Mouse (Mus musculus): Measurements from ENCODE around the gene Kcnc3. TPM values are rescaled to one million over a fixed set of nuclear protein-coding genes. Genes with fewer than 3 reads are reported as not detected.

The Kcnc3 gene
- polyA plus RNA-seq, 1 experiment from 2014 or later: 0.17 TPM

DNA sequence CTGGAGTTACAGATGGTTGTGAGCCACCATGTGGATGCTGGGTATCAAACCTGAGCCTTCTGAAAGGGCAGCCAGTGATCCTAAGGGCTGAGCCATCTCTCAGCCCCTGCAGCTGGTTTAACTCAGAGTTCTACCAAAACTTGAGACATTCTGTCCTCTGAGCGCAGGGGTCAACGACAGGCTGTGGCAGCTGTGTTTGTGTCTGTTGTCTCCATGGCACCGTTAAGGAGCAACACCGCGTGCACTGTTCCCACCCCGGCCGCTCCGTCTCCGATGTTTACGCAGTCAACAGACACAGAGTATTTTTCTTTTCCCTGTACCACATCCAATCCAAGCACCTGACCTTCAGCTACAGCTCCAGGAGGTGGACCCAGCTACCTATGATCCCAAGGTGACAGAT, 57.3 kb downstream of the Kcnc3 start:
- no peak overlapping the region for H3K4me3 ChIP-seq
- H3K27ac ChIP-seq (ENCODE audit: poor library complexity, severe bottlenecking): no peak overlapping the region
- peaks cover 41% of the 10 kb centered on the region for H3K27me3 ChIP-seq (replicated peaks)
- 63% methylated on average over 10 of the region's 10 CpGs for WGBS
- H3K36me3 ChIP-seq: no peaks in the 10 kb centered on the region
- no peaks in the 10 kb centered on the region for H3K9me3 ChIP-seq (replicated peaks)
- no peak for ATAC-seq (ENCODE audit: insufficient number of reproducible peaks, low FRiP score)
- no peak overlapping the region for H3K9ac ChIP-seq
- H3K4me1 ChIP-seq (replicated peaks): no peaks in the 10 kb centered on the region
- H3K4me2 ChIP-seq: no peak overlapping the region

DNA sequence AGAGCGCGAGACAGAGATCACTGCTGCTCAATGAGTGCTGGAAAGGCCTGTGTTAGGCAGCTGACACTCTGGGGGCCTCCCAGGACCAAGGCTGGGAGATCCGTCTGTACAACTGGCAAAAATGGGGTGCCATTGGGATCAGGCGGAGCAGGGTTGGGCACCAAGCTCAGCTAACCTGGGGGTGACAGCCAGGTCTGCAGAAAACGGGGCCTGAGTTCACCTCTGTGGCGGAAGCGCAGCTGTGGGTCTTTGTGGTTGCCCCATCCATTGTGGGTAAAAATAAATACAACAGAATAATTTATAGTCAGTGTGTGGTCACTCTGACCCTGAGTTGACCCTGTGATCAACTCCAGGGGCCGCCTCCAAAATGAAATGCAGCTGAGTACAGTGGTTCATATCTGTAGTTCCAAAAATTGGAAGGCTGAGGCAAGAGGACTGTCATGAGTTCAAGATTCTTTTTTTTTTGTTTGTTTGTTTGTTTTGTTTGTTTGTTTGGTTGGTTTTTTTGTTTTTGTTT, 58.7 kb downstream of the Kcnc3 start:
- Histone ChIP-seq H3K9me3 (replicated peaks) (no peaks in the 10 kb centered on the region), H3K9ac (no peak overlapping the region), H3K4me2 (no peak overlapping the region), H3K4me1 (replicated peaks) (no peaks in the 10 kb centered on the region), H3K27me3 (replicated peaks) (peaks cover 27% of the 10 kb centered on the region), H3K36me3 (no peaks in the 10 kb centered on the region), H3K4me3 (no peak overlapping the region), H3K27ac (ENCODE audit: poor library complexity, severe bottlenecking) (no peak overlapping the region)
- no peak for ATAC-seq (ENCODE audit: insufficient number of reproducible peaks, low FRiP score)
- WGBS: 61% methylated on average over 8 of the region's 8 CpGs

DNA sequence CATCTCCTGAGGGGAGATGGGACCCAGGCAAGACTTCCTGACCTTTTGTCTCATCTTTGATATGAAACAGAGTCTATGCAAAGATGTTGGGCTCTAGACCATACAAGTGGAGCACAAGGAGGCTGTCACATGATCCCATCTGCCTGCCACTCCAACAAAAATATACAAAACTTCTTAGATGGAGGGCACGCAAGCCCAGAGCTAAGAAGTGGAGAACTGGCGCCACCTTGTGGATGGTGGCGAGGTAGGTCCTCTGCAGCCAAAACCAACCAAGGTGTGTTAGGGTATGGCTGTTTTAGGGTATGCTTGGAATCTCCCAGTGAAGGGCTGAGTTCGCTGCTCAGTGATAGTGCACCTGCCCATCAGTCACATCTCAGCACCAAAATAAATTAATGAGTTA, 59.5 kb downstream of the Kcnc3 start:
- Histone ChIP-seq H3K4me2 (no peak overlapping the region), H3K27ac (ENCODE audit: poor library complexity, severe bottlenecking) (no peak overlapping the region), H3K9ac (no peak overlapping the region), H3K9me3 (replicated peaks) (no peaks in the 10 kb centered on the region), H3K4me3 (no peak overlapping the region), H3K27me3 (replicated peaks) (peaks cover 27% of the 10 kb centered on the region), H3K4me1 (replicated peaks) (no peaks in the 10 kb centered on the region), H3K36me3 (no peaks in the 10 kb centered on the region)
- ATAC-seq (ENCODE audit: insufficient number of reproducible peaks, low FRiP score): no peak
- WGBS: 14% methylated on average over 4 of the region's 4 CpGs

DNA sequence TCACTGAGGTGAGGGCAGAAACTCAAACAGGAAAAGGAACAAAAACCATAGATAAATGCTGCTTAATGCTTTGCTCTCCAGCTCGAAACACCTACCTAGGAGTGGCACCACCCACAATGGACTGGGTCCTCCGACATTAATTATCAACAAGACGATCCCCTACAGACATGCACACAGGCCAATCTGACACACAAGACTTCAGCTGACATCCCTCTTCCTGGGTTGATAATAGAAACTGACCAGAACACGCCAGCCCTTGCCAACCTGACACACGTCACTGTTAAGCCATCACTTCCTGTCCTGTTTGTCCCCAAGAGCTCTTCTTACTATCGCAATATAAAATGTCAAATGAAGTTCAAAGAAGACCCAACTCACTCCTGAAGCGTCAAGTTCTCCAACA, 61.0 kb downstream of the Kcnc3 start:
- Histone ChIP-seq H3K4me2 (no peak overlapping the region), H3K27me3 (replicated peaks) (peaks cover 24% of the 10 kb centered on the region), H3K9me3 (replicated peaks) (no peaks in the 10 kb centered on the region), H3K4me3 (no peak overlapping the region), H3K36me3 (no peaks in the 10 kb centered on the region), H3K27ac (ENCODE audit: poor library complexity, severe bottlenecking) (no peak overlapping the region), H3K4me1 (replicated peaks) (no peaks in the 10 kb centered on the region), H3K9ac (no peak overlapping the region)
- ATAC-seq (ENCODE audit: insufficient number of reproducible peaks, low FRiP score): no peak
- WGBS: 58% methylated on average over 7 of the region's 7 CpGs

DNA sequence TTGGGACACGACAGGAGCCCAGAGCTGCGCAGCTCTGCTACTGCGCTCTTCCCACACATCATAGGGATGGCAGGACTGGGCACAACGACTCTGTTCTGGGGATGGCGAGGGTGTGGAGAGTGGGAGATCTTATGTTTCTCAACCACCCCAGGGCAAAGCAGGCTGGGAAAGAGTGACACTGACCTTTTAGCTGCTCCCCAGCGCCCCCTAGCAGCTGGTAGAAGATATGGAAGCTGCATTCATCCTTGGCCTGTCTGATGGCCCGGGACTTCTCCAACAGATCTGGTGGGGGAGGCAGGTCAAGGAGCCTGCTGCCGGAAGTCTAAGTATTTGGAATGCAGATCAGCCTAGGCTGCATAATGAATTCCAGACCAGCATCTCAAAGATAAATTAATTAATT, 63.3 kb downstream of the Kcnc3 start:
- Histone ChIP-seq H3K4me3 (no peak overlapping the region), H3K27ac (ENCODE audit: poor library complexity, severe bottlenecking) (no peak overlapping the region), H3K9ac (no peak overlapping the region), H3K9me3 (replicated peaks) (no peaks in the 10 kb centered on the region), H3K27me3 (replicated peaks) (peaks cover 32% of the 10 kb centered on the region), H3K36me3 (no peaks in the 10 kb centered on the region), H3K4me1 (replicated peaks) (no peaks in the 10 kb centered on the region), H3K4me2 (no peak overlapping the region)
- WGBS: 47% methylated on average over 8 of the region's 8 CpGs
- no peak for ATAC-seq (ENCODE audit: insufficient number of reproducible peaks, low FRiP score)

Other genes with a start within 250 kb of the Kcnc3 start
- gene Syt3, start 206.6 kb upstream of the Kcnc3 start, polyA plus RNA-seq (2016; fragmentation: Nextera tagmentation; extraction: Ambion mirVana): 0.55 and 0.63 TPM in 2 replicates
- 0.40 and 0.94 TPM in 2 replicates for gene 1700008O03Rik, start 204.8 kb upstream of the Kcnc3 start, polyA plus RNA-seq (2016; fragmentation: Nextera tagmentation; extraction: Ambion mirVana)
- 2.3 and 2.4 TPM in 2 replicates for gene Lrrc4b, start 161.6 kb upstream of the Kcnc3 start, polyA plus RNA-seq (2016; fragmentation: Nextera tagmentation; extraction: Ambion mirVana)
- 0.46 and 1.5 TPM in 2 replicates for gene Aspdh, start 125.3 kb upstream of the Kcnc3 start, polyA plus RNA-seq (2016; fragmentation: Nextera tagmentation; extraction: Ambion mirVana)
- 141 and 145 TPM in 2 replicates for gene Josd2, start 122.7 kb upstream of the Kcnc3 start, polyA plus RNA-seq (2016; fragmentation: Nextera tagmentation; extraction: Ambion mirVana)
- 111 and 114 TPM in 2 replicates for gene Emc10, start 94.1 kb upstream of the Kcnc3 start, polyA plus RNA-seq (2016; fragmentation: Nextera tagmentation; extraction: Ambion mirVana)
- 10.1 and 12.7 TPM in 2 replicates for gene Fam71e1, start 94.1 kb upstream of the Kcnc3 start, polyA plus RNA-seq (2016; fragmentation: Nextera tagmentation; extraction: Ambion mirVana)
- 0.94 and 1.2 TPM in 2 replicates for gene Mybpc2, start 66.0 kb upstream of the Kcnc3 start, polyA plus RNA-seq (2016; fragmentation: Nextera tagmentation; extraction: Ambion mirVana)
- 0.15 TPM in 1 of 2 replicates, not detected in the other for gene Spib, start 58.6 kb upstream of the Kcnc3 start, polyA plus RNA-seq (2016; fragmentation: Nextera tagmentation; extraction: Ambion mirVana)
- gene Pold1, start 41.8 kb upstream of the Kcnc3 start, polyA plus RNA-seq (2016; fragmentation: Nextera tagmentation; extraction: Ambion mirVana): 63.1 and 68.1 TPM in 2 replicates
- gene Nr1h2, start 36.7 kb upstream of the Kcnc3 start, polyA plus RNA-seq (2016; fragmentation: Nextera tagmentation; extraction: Ambion mirVana): 54.7 and 55.3 TPM in 2 replicates
- gene Napsa, start 18.3 kb upstream of the Kcnc3 start, polyA plus RNA-seq (2016; fragmentation: Nextera tagmentation; extraction: Ambion mirVana): 0.12 TPM in 1 of 2 replicates, not detected in the other
- 0.59 and 1.0 TPM in 2 replicates for gene Myh14, start 80.2 kb downstream of the Kcnc3 start, polyA plus RNA-seq (2016; fragmentation: Nextera tagmentation; extraction: Ambion mirVana)
- not detected in 2 replicates for gene Izumo2, start 118.1 kb downstream of the Kcnc3 start, polyA plus RNA-seq (2016; fragmentation: Nextera tagmentation; extraction: Ambion mirVana)
- 29.4 and 32.2 TPM in 2 replicates for gene Vrk3, start 157.7 kb downstream of the Kcnc3 start, polyA plus RNA-seq (2016; fragmentation: Nextera tagmentation; extraction: Ambion mirVana)
- 0.78 and 0.98 TPM in 2 replicates for gene Zfp473, start 160.4 kb downstream of the Kcnc3 start, polyA plus RNA-seq (2016; fragmentation: Nextera tagmentation; extraction: Ambion mirVana)
- 90.9 and 93.3 TPM in 2 replicates for gene Nup62, start 225.4 kb downstream of the Kcnc3 start, polyA plus RNA-seq (2016; fragmentation: Nextera tagmentation; extraction: Ambion mirVana)
- 0.78 and 1.1 TPM in 2 replicates for gene Il4i1, start 225.7 kb downstream of the Kcnc3 start, polyA plus RNA-seq (2016; fragmentation: Nextera tagmentation; extraction: Ambion mirVana)
- 2.6 and 2.7 TPM in 2 replicates for gene Atf5, start 226.0 kb downstream of the Kcnc3 start, polyA plus RNA-seq (2016; fragmentation: Nextera tagmentation; extraction: Ambion mirVana)

Measured in heart, embryonic 12.5 days (tissue).